Mouse (Mus musculus): ENCODE measurements around the gene Zfp459. TPM values are rescaled to one million over a fixed set of nuclear protein-coding genes. Genes with fewer than 3 reads are reported as not detected.
"Not testable (repeated sequence)": the region's sequence is repeated elsewhere in the genome, so short reads cannot be mapped to it uniquely, and the experiment has no call there.

Zfp459 gene
- polyA plus RNA-seq, 1 experiment from 2014 or later, result 0.52 TPM

DNA sequence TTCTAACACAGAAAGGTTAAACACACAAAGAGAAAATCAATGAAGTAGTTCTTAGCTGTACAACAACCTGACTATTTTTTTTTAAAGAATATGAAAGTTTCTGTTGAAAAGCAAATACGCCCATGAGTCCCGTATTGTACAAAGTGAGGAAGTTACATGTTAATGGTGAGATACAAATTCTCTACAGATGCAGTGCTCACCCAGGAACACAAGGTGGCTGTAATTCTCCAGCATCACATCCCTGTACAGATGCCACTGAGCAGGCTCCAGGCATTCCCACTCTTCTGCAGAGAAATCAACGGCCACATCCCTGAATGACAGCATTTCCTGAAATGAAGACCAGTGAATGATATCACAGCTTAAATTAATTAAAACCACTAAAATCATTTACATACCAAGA is 7.6 kb downstream of the Zfp459 start:
- H3K4me1 ChIP-seq; ATAC-seq (ENCODE audit: low FRiP score, low read depth): not testable (repeated sequence)
- WGBS, result 81% methylated on average over 3 of the region's 3 CpGs

DNA sequence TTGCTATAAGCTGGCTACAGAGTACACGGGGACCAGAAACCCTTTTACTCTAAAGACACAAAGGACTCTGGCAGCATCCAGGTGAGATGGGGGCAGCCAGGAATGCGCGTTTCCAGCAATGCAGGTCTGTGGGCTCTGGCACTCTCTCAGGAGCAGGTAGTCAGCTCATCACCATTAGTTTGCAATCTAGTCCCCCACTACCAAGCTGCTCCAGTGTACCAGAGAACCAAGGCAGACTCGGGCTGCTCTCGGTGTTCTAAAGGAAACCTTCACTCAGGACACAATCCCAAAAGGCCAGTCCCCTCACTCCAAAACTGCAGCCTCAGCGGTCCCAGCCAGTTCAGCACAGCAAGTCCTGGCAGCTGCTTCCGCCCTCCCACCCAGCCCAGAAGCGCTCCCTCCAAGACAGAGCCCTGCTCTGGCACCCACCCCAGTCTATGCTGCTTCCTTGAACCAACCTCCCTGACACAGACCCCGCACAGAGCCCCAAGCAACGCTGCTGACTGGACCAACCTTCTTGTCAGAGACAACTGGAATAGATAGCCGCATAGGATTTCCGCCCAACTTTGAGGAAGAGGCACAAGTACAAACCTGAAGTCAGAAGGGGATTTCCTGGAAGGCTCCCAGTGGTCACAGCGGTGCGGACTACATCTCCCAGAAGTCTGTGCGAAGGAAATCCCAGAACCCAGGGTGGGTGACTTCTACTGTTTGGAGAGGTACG is 21.9 kb downstream of the Zfp459 start, which contains the start of gene Zfp429:
Zfp429 (minus strand) TSS at position 637 of the 721 bp plus-strand sequence.
- ATAC-seq (ENCODE audit: low FRiP score, low read depth), result peak; percentile 96
- not testable (repeated sequence) for H3K9me3 ChIP-seq

More for the DNA sequence above, 7.6 kb downstream of the Zfp459 start:
- not testable (repeated sequence) for H3K27ac ChIP-seq; H3K9ac ChIP-seq; H3K9me3 ChIP-seq; H3K27me3 ChIP-seq (replicated peaks); H3K36me3 ChIP-seq; H3K4me2 ChIP-seq (replicated peaks); H3K4me3 ChIP-seq

DNA sequence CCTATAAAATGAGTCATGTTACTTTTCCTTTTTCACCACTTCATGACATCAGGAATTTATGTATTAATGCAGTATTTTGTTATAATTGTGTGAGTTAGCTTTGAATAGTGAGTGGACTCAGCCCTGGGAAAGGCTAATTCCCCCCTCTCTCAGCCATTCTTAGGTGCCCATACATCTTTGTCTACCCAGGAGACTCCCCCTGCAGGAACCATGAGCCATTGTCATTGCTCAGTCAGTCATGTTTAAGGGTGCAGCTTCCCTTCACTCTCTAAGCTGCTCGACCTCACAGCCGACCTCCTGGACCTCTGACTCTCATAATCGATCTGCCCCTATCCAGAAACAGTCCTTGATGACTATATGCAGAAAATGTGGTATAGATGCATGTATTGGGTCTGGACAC is 45.0 kb downstream of the Zfp459 start:
- not testable (repeated sequence) for H3K36me3 ChIP-seq; H3K27ac ChIP-seq; H3K9me3 ChIP-seq; H3K4me3 ChIP-seq; H3K9ac ChIP-seq; H3K4me2 ChIP-seq (replicated peaks); H3K4me1 ChIP-seq; H3K27me3 ChIP-seq (replicated peaks)
- 0 out of 2 replicates have a peak, but pooled peaks have one; percentile 29 for ATAC-seq (ENCODE audit: low FRiP score, low read depth)
- WGBS, result 55% methylated on average over 3 of the region's 3 CpGs

More for the DNA sequence above, 21.9 kb downstream of the Zfp459 start, which contains the start of gene Zfp429:
- WGBS, result 5% methylated on average over 16 of the region's 16 CpGs
- not testable (repeated sequence) for H3K36me3 ChIP-seq; H3K27ac ChIP-seq; H3K4me1 ChIP-seq; H3K27me3 ChIP-seq (replicated peaks)
- Histone ChIP-seq H3K4me3 (peak within 1 kb of the TSS; percentile 55), H3K9ac (peak within 1 kb of the TSS; percentile 53), H3K4me2 (replicated peaks) (peak within 1 kb of the TSS; percentile 71)

DNA sequence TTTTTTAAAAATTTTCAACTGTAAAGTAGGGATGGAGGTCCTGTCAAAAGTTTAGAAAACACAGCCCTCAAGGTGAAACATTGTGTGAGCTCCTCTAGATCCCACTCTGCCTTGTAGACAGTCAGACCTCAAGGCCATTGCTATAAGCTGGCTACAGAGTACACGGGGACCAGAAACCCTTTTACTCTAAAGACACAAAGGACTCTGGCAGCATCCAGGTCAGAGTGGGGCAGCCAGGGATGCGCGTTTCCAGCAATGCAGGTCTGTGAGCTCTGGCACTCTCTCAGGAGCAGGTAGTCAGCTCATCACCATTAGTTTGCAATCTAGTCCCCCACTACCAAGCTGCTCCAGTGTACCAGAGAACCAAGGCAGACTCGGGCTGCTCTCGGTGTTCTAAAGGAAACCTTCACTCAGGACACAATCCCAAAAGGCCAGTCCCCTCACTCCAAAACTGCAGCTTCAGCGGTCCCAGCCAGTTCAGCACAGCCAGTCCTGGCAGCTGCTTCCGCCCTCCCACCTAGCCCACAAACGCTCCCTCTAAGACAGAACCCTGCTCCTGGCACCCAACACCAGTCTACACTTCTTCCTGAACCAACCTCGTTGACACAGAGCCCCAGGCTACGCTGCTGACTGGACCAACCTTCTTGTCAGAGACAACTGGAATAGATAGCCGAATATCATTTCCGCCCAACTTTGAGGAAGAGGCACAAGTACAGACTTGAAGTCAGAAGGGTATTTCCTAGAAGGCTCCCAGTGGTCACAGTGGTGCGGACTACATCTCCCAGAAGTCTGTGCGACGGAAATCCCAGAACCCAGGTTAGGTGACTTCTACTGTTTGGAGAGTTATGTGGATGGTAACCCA is 45.9 kb downstream of the Zfp459 start, which contains the start of the genes Gm28041 and Zfp456:
Gm28041 (minus strand) TSS at position 684 of the 862 bp plus-strand sequence.
Zfp456 (minus strand) TSS at position 761 of the 862 bp plus-strand sequence.
- ATAC-seq (ENCODE audit: low FRiP score, low read depth), result peak; percentile 97
- H3K27me3 ChIP-seq (replicated peaks); H3K27ac ChIP-seq; H3K36me3 ChIP-seq; H3K9me3 ChIP-seq; H3K4me1 ChIP-seq; H3K9ac ChIP-seq: not testable (repeated sequence)
- Histone ChIP-seq H3K4me3 (peak within 1 kb of the TSS; percentile 29), H3K4me2 (replicated peaks) (peak within 1 kb of the TSS; percentile 53)
- WGBS, result 20% methylated on average over 14 of the region's 15 CpGs

DNA sequence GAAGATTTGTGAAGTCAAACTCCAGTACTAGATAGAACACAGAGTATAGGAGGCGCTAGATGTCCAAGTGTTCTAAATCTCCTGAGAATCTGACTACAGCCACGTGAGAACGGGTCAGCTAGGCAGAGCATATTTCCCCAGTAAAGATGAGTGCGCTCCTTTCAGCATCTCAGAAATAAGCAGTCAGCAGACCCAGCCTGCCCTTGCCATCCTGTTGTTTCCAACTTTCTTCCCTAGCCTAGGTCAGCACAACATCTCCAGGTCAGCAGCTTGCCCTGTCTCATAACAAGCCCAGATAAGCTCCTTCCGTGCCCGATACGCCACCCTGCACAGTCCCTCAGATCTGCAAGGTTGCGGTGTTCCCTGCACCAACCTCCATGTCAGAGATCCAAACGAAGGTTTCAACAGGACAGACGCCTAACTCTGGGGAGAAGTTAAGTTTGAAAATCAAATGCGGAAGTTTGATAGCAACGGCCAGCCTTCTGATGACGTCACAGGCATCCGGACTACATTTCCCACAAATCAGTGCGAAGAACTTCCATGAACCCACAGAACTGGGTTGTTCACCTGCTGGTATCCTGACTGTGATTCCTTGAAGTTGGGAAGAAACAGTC is 61.0 kb downstream of the Zfp459 start, which contains the start of the genes Gm28044 and Zfp953:
Gm28044 (minus strand) TSS at position 406 of the 614 bp plus-strand sequence.
Zfp953 (minus strand) TSS at position 475 of the 614 bp plus-strand sequence.
- no peaks in the 10 kb centered on the region for H3K27me3 ChIP-seq (replicated peaks)
- ATAC-seq (ENCODE audit: low FRiP score, low read depth), result peak; percentile 94
- no peak within 1 kb of the TSS for H3K27ac ChIP-seq
- peak within 1 kb of the TSS; percentile 75 for H3K4me2 ChIP-seq (replicated peaks)
- peak within 1 kb of the TSS; percentile 54 for H3K9ac ChIP-seq
- WGBS, result under 1% methylated on average over 15 of the region's 15 CpGs
- no peaks in the 10 kb centered on the region for H3K36me3 ChIP-seq
- H3K9me3 ChIP-seq, result no peaks in the 10 kb centered on the region
- H3K4me3 ChIP-seq, result peak within 1 kb of the TSS; percentile 65
- H3K4me1 ChIP-seq, result no peaks in the 10 kb centered on the region

Other genes with a start within 250 kb of the Zfp459 start
- 5.4 and 5.5 TPM in 2 replicates for gene Rsl1, start 248.2 kb downstream of the Zfp459 start, polyA plus RNA-seq (2016; fragmentation: Nextera tagmentation; extraction: Ambion mirVana)
- gene Zfp455, start 226.9 kb downstream of the Zfp459 start, polyA plus RNA-seq (2016; fragmentation: Nextera tagmentation; extraction: Ambion mirVana), result 1.4 and 2.1 TPM in 2 replicates
- 3.4 and 3.8 TPM in 2 replicates for gene Zfp458, start 143.0 kb downstream of the Zfp459 start, polyA plus RNA-seq (2016; fragmentation: Nextera tagmentation; extraction: Ambion mirVana)
- gene Zfp457, start 114.9 kb downstream of the Zfp459 start, polyA plus RNA-seq (2016; fragmentation: Nextera tagmentation; extraction: Ambion mirVana), result 0.68 and 0.91 TPM in 2 replicates
- 1.7 and 2.0 TPM in 2 replicates for gene Zfp595, start 88.8 kb downstream of the Zfp459 start, polyA plus RNA-seq (2016; fragmentation: Nextera tagmentation; extraction: Ambion mirVana)
- not detected in 2 replicates for gene Gm28044, start 60.9 kb downstream of the Zfp459 start, polyA plus RNA-seq (2016; fragmentation: Nextera tagmentation; extraction: Ambion mirVana)
- 0.66 and 0.93 TPM in 2 replicates for gene Zfp953, start 60.8 kb downstream of the Zfp459 start, polyA plus RNA-seq (2016; fragmentation: Nextera tagmentation; extraction: Ambion mirVana)
- gene Gm28041, start 45.7 kb downstream of the Zfp459 start, polyA plus RNA-seq (2016; fragmentation: Nextera tagmentation; extraction: Ambion mirVana), result not detected in 2 replicates
- gene Zfp456, start 45.6 kb downstream of the Zfp459 start, polyA plus RNA-seq (2016; fragmentation: Nextera tagmentation; extraction: Ambion mirVana), result 0.82 and 1.1 TPM in 2 replicates
- gene Zfp429, start 21.6 kb downstream of the Zfp459 start, polyA plus RNA-seq (2016; fragmentation: Nextera tagmentation; extraction: Ambion mirVana), result 3.0 and 3.2 TPM in 2 replicates
- gene Zfp874a, start 30.2 kb upstream of the Zfp459 start, polyA plus RNA-seq (2016; fragmentation: Nextera tagmentation; extraction: Ambion mirVana), result 6.7 and 7.0 TPM in 2 replicates
- gene Zfp874b, start 62.8 kb upstream of the Zfp459 start, polyA plus RNA-seq (2016; fragmentation: Nextera tagmentation; extraction: Ambion mirVana), result 2.2 TPM in 2 replicates
- 13.7 and 14.7 TPM in 2 replicates for gene Zfp58, start 79.1 kb upstream of the Zfp459 start, polyA plus RNA-seq (2016; fragmentation: Nextera tagmentation; extraction: Ambion mirVana)
- gene Gm26965, start 104.7 kb upstream of the Zfp459 start, polyA plus RNA-seq (2016; fragmentation: Nextera tagmentation; extraction: Ambion mirVana), result not detected in 2 replicates
- 34.9 and 35.9 TPM in 2 replicates for gene Zfp87, start 104.8 kb upstream of the Zfp459 start, polyA plus RNA-seq (2016; fragmentation: Nextera tagmentation; extraction: Ambion mirVana)
- 15.5 and 16.6 TPM in 2 replicates for gene Zfp748, start 132.4 kb upstream of the Zfp459 start, polyA plus RNA-seq (2016; fragmentation: Nextera tagmentation; extraction: Ambion mirVana)
- gene Zfp729b, start 188.3 kb upstream of the Zfp459 start, polyA plus RNA-seq (2016; fragmentation: Nextera tagmentation; extraction: Ambion mirVana), result 3.8 and 4.2 TPM in 2 replicates
- gene Gm49345, start 216.4 kb upstream of the Zfp459 start, polyA plus RNA-seq (2016; fragmentation: Nextera tagmentation; extraction: Ambion mirVana), result 0.22 TPM in 1 of 2 replicates, not detected in the other
- gene Zfp729a, start 216.4 kb upstream of the Zfp459 start, polyA plus RNA-seq (2016; fragmentation: Nextera tagmentation; extraction: Ambion mirVana), result 2.3 and 2.9 TPM in 2 replicates